Mouse (Mus musculus): Measurements from ENCODE around the gene Hao1. TPM values are rescaled to one million over a fixed set of nuclear protein-coding genes. Genes with fewer than 3 reads are reported as not detected.
A peak's percentile ranks its signal among the peaks of the same experiment; 100 is the strongest.

Gene Hao1
- total and polyA plus RNA-seq, 2 experiments from 2014 or later: 0.23 TPM; not detected in 1

DNA sequence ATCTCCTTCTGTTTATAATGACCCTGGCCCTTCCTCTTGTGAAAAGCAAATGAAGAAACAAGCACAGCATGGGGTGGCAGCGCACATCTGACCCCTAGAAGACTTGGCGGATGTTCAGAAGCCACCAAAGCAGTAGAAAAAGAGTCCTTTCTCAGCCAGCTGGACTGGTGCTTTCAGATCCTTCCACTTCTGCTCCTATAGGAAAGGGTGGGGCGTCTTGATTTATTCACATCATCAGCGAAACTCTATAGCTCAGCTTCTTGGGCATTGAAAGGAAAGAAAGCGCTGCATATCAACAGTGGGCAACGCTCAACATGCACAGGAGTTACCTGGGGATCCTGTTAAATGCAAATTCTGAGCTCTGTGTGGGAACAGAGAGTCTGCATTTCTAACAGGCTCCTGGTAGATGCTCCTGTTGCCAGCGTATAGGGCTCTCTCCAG lies 98.1 kb downstream of the Hao1 start:
- H3K4me1 ChIP-seq (ENCODE audit: insufficient read depth, low read length): 0 out of 2 replicates have a peak, but pooled peaks cover 5% of the 10 kb centered on the region
- no peaks in the 10 kb centered on the region for H3K27me3 ChIP-seq (ENCODE audit: insufficient read depth, low read length)
- ATAC-seq (ENCODE audit: low FRiP score) (no peak), DNase-seq (ENCODE audit: low spot score) (peak; percentile 53)
- 18% methylated on average over 7 of the region's 7 CpGs for WGBS
- H3K4me2 ChIP-seq (ENCODE audit: low read depth, low read length, poor library complexity, severe bottlenecking): peak overlapping the region; percentile 15
- no peaks in the 10 kb centered on the region for H3K36me3 ChIP-seq (ENCODE audit: insufficient read depth, low read length)
- H3K27ac ChIP-seq (ENCODE audit: low read depth, low read length): no peak overlapping the region
- H3K4me3 ChIP-seq (ENCODE audit: low read depth, low read length): no peak overlapping the region
- TF ChIP-seq CTCF (IDR thresholded peaks at IDR 0.05): no peak
- no peak overlapping the region for H3K9ac ChIP-seq (replicated peaks; ENCODE audit: low read length, poor library complexity, severe bottlenecking)
- no peaks in the 10 kb centered on the region for H3K9me3 ChIP-seq (ENCODE audit: low read length)

DNA sequence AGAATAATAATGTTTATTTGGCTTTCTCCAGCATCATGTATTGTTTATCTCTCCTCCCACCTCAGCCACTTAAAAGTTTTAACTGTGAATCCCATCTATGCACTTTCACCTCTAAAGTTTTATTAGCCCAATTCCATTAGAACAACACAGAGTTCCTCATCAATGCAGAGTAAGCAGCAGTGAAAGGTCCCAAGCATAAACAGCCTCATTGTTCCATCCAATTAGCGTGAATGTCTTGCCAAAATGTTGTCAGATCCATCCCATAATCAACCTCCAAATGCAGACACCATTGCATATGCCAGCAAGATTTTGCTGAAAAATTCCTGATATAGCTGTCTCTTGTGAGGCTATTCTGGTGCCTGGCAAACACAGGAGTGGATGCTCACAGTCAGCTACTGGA lies 101.4 kb downstream of the Hao1 start:
- H3K4me3 ChIP-seq (ENCODE audit: low read depth, low read length): no peak overlapping the region
- H3K4me2 ChIP-seq (ENCODE audit: low read depth, low read length, poor library complexity, severe bottlenecking): no peak overlapping the region
- H3K27me3 ChIP-seq (ENCODE audit: insufficient read depth, low read length): no peaks in the 10 kb centered on the region
- TF ChIP-seq CTCF (IDR thresholded peaks at IDR 0.05): no peak
- WGBS: 81% methylated on average over 1 of the region's 1 CpGs
- DNase-seq (ENCODE audit: low spot score): no peak
- no peak for ATAC-seq (ENCODE audit: low FRiP score)
- H3K4me1 ChIP-seq (ENCODE audit: insufficient read depth, low read length): 0 out of 2 replicates have a peak, but pooled peaks cover 5% of the 10 kb centered on the region
- no peaks in the 10 kb centered on the region for H3K9me3 ChIP-seq (ENCODE audit: low read length)
- no peak overlapping the region for H3K27ac ChIP-seq (ENCODE audit: low read depth, low read length)
- no peaks in the 10 kb centered on the region for H3K36me3 ChIP-seq (ENCODE audit: insufficient read depth, low read length)
- no peak overlapping the region for H3K9ac ChIP-seq (replicated peaks; ENCODE audit: low read length, poor library complexity, severe bottlenecking)

DNA sequence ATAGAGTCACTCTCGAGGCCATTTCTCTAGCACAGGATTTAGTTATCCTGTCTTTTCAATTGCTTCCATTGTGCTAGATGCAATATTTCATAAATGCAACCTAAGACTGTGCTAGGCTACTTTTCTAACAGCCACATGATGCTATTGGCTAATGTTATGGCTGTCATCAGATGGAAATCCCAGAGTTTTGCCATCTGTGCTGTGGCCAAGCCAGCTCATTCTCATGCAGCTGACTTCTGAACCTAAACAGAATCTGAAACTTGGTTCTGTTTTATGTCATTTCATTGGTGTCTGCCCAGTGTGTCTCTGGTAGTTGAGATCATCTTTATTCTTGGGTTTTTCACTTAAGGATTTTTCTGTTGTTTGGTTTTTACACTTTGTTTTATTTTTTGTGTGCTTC lies 103.2 kb downstream of the Hao1 start:
- no peak for ATAC-seq (ENCODE audit: low FRiP score)
- H3K9me3 ChIP-seq (ENCODE audit: low read length): no peaks in the 10 kb centered on the region
- H3K4me1 ChIP-seq (ENCODE audit: insufficient read depth, low read length): 0 out of 2 replicates have a peak, but pooled peaks cover under 1% of the 10 kb centered on the region
- no peak overlapping the region for H3K9ac ChIP-seq (replicated peaks; ENCODE audit: low read length, poor library complexity, severe bottlenecking)
- no peak overlapping the region for H3K4me2 ChIP-seq (ENCODE audit: low read depth, low read length, poor library complexity, severe bottlenecking)
- no peaks in the 10 kb centered on the region for H3K27me3 ChIP-seq (ENCODE audit: insufficient read depth, low read length)
- 78% methylated on average over 1 of the region's 1 CpGs for WGBS
- no peak overlapping the region for H3K27ac ChIP-seq (ENCODE audit: low read depth, low read length)
- DNase-seq (ENCODE audit: low spot score): no peak
- H3K36me3 ChIP-seq (ENCODE audit: insufficient read depth, low read length): no peaks in the 10 kb centered on the region
- TF ChIP-seq CTCF (IDR thresholded peaks at IDR 0.05): no peak
- H3K4me3 ChIP-seq (ENCODE audit: low read depth, low read length): no peak overlapping the region

Other genes starting within 250 kb of the Hao1 start
- 153 and 192 TPM in 2 replicates for gene Tmx4, start 89.8 kb upstream of the Hao1 start, total RNA-seq (2014; rRNA removed)
- 99.4 and 110 TPM in 2 replicates for gene Tmx4, start 89.8 kb upstream of the Hao1 start, polyA plus RNA-seq (2015; fragmentation: Nextera tagmentation; extraction: Ambion mirVana)
- gene Plcb1, start 231.7 kb upstream of the Hao1 start, total RNA-seq (2014; rRNA removed): 59.0 and 60.1 TPM in 2 replicates
- 27.4 and 36.1 TPM in 2 replicates for gene Plcb1, start 231.7 kb upstream of the Hao1 start, polyA plus RNA-seq (2015; fragmentation: Nextera tagmentation; extraction: Ambion mirVana)

Data from midbrain, postnatal 0 days (tissue).